10 mouse cellular contexts compared by ENCODE assay signal in the genomic region with DNA sequence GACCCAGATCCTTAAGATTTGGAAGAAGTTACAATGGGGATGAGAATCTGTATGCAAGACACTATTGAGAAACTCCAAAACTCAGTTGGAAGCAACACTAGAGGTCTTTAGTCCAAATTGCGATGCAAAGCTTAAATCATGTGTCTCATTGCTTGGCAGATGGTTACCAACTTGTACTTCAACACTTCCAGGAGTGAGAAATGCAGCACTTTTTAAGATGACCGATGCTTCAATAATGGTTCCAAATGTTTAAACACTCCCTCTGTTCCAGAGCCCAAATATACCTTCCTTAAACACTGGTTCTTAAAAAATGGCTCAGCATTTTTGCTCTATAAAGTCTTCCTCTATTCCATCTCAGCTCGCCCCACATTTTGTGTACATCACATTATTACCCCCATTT.
"Had no signal": no experiment of that assay in that cellular context is flagged by ENCODE, and none has a peak within 500 bp of the region (broad histone marks: within the 10 kb centered on the region; RNA-seq: fewer than 3 reads in every experiment).

No protein-coding gene starts in this region.

- ATAC-seq: midbrain, embryonic 13.5 days; midbrain, embryonic 15.5 days had no signal

- DNase-seq: lung, adult 18-20 months; lung, embryonic 14.5 days; lung, postnatal 10 days; lung, postnatal 4 days; right cerebral cortex, postnatal 14 days; thymus, adult 18-20 months; thymus, postnatal 14 days; thymus, postnatal 36 days had no signal
